Mouse (Mus musculus): ENCODE results near the gene Ren1. TPM values are rescaled to one million over a fixed set of nuclear protein-coding genes. Genes with fewer than 3 reads are reported as not detected.
A peak's percentile ranks its signal among the peaks of the same experiment; 100 is the strongest.

The Ren1 gene
- total RNA-seq, 2 experiments from 2014 or later = not detected

DNA sequence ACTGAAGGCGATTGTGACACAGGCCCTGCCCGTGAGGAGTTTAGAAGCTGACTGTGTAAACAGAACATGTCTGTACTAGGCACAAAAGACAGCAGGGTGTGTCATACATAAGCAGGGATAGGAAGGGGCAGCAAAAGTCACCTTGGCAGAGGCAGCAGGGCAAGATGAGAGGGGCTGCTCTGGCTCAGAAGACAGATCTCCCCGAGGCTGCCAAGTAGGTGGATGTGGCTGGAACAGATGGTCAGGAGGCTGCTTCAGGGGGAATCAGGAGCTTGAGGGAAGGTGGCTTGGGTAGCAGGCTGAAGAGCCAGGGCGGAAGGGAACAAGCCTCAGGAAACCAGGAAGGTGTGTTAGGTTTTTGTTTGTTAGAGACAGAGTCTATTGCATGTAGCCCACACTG, 20.0 kb downstream of the Ren1 start:
- no peak for ATAC-seq (replicated peaks; ENCODE audit: low FRiP score, poor library complexity, severe bottlenecking)

DNA sequence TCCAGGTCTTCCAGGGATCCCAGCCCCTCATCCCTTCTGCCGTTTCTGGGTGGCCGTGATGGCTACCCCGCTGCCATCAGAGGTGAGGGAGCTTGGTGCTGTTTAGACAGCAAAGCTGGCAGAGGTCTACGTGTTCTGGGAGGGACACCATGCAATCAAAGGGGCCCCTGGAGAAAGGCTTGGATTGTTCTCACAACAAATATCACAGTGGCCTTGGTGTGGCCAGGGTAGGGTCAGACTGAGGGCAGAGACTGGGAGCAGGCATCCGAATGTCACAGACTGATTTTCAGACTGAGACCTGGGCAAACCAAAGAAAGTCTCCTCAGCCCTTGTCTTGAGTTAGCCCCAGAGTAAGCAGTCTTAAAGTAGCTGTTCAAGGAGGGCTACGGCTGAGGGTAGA, 21.1 kb downstream of the Ren1 start:
- no peak for ATAC-seq (replicated peaks; ENCODE audit: low FRiP score, poor library complexity, severe bottlenecking)

DNA sequence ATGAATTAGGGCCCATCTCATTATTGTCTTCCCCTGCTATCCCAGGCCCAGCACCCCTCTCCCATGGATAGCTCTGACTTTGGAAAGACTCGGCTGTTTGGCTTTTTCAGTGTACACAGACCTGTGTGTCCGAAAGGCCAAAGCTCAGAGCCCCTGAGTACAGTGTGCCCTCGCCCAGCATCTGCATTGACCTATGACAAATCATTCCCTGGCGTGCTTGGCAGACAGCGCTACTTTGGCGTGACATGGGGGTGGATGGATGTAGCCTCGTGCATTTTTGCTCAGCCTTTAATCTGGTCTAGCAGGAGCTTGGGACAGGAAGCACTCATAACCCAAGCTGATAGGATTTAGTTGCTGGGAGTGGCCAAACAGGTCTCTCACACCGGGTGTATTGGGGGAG, 21.8 kb downstream of the Ren1 start:
- no peak for ATAC-seq (replicated peaks; ENCODE audit: low FRiP score, poor library complexity, severe bottlenecking)

DNA sequence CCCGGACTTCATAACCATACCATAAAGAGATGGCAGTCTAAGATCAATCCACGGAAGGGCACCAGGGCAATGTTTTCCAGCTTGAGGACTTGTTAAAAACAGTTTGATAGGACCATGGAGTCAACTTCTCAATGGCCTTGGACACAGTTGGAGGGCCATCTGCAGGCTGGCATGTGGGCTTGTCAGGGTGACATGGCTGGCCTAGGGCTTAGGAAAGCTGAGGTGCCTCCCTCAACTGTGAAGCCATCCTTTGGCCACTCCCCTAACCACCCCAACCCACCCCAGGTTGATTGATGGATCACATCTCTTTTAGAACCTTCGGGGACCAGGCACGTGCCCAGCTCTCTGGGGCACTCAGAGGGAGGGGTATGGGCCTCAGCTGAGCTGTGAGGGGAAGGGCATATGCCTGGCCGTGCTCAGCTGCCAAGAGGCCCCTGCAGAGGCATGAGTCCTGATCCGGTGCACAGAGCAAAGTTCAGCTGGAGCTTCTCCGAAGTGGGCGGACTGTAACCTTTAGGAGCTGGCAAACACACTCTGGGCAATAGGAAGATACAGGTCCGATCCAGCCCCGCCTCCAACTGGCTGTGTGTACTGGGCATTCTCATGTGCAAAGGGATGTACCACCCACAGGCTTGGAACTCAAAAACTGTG, 25.5 kb downstream of the Ren1 start:
- ATAC-seq (replicated peaks; ENCODE audit: low FRiP score, poor library complexity, severe bottlenecking) = no peak

DNA sequence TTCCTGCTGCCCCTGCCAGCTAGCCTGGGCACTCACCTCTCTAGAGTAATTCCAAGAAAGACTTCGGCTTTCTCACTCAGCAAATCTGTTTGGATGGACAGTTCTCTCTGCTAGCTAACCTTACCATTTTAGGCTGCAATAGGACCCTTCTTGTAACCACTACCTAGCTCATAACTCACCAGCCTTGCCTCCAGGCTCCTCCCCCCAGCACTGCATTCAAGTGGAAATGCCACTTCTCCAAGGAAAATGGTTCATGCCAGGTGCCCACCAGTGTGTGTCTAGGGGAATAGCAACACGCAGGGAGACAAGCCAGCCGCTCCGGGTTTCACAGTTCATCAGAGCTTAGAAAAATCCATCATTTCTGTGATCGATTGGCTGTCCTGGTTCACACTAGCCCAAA, 27.2 kb downstream of the Ren1 start:
- no peak for ATAC-seq (replicated peaks; ENCODE audit: low FRiP score, poor library complexity, severe bottlenecking)

DNA sequence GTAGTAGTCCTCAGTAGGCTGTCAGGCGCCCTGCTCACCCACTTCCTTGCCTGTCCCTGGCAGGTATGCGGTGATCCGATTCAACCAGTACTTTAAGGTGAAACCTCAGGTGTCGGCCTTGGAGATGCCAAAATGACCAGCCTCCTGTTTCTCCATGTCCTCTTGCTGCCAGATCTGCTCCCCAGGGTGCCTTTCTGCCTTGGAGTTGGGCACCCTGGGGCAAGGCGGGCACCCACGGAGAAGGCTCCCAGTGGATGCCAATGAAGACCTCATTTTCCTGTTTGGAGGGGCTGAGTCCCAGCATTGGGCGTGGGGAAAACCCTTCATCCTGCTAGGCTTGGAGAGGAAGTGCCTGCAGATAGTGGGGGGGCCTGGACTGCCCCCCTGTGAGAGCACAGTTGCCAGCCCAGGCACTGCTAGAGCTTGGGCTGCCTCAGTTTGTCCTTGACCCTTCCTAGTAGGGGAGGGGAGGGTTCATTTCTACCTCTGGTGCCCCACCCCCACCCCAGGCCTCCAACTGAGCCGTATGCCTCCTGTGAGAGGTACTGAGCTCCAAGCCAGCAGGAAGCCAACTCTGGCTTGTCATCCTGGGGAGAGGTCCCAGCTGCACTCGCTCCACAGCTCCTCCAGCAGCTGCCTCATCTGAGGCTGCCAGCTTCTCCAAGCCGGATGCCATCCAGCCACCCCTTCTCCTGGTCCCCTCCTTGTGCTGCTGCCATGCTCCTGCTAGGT, 29.1 kb downstream of the Ren1 start:
- ATAC-seq (replicated peaks; ENCODE audit: low FRiP score, poor library complexity, severe bottlenecking) = no peak

DNA sequence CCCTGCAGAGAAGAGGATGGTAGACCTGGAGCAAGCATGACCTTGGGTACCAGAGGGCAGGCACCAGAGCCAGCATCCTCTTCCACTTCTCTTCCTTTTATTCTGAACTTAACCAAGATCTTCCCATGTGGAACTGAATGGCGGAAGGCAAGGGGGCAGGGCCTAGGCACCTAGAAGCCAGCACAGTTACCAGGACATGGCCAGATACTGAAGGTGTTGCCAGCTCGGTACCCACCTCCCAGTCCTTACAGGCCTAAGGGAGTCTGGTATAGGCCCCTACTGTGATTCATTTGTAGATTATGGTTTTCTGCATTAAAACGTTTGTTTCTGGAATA, 29.6 kb downstream of the Ren1 start:
- no peak for ATAC-seq (replicated peaks; ENCODE audit: low FRiP score, poor library complexity, severe bottlenecking)

DNA sequence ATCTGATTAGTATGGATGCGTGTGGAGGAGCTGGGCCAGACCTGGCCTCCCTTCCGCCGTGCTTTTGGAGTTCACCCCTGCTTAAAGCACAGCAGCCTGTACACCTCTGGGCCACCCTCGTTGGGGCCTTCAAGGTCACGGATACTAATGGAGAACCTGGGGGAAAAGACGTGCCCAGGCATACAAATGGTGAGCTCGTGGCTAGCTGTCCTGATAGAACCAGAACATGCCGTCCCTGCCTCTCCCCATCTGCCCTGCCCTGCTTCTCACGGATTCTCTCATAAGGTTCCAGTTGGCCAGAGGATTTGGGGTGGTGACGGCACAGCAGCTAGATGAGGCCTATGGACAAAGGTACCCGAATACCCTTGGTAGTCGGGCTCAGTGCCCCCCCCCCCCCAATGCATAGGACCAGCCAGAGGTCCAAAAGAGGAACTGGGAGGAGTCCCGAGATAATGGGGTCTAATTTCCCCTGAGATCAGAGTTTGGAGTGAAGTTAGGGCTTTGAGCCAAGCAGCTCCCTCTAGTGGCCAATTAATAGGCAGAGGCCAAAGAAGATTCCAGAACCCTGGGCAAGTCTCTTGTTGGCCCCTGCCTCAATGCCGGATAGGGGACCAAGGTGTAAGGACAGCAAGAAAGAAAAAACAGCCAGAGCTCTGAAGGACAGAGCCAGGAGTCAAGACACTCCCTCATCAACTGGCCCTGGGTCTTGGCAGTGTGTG, 30.2 kb downstream of the Ren1 start:
- ATAC-seq (replicated peaks; ENCODE audit: low FRiP score, poor library complexity, severe bottlenecking) = no peak

DNA sequence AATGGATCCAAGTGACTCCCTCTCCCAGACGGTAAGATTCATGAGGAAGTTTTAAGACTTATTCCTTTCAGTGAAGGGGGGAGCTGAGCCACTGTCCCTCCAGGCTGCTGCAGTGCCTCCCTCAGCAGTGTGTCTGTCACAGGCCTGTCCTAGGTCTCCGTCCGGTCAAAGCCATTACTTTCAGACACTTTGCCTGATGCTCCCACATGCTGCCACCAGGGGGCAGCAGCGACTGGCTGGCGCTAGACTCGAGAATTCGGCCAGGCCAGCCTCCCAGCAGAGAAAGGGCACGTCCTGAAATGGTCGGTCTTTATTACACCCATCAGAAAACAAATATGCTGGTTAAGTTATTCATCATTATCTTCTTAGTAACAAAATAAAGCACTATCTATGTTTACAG, 31.7 kb downstream of the Ren1 start:
- peak; percentile 69 for ATAC-seq (replicated peaks; ENCODE audit: low FRiP score, poor library complexity, severe bottlenecking)

DNA sequence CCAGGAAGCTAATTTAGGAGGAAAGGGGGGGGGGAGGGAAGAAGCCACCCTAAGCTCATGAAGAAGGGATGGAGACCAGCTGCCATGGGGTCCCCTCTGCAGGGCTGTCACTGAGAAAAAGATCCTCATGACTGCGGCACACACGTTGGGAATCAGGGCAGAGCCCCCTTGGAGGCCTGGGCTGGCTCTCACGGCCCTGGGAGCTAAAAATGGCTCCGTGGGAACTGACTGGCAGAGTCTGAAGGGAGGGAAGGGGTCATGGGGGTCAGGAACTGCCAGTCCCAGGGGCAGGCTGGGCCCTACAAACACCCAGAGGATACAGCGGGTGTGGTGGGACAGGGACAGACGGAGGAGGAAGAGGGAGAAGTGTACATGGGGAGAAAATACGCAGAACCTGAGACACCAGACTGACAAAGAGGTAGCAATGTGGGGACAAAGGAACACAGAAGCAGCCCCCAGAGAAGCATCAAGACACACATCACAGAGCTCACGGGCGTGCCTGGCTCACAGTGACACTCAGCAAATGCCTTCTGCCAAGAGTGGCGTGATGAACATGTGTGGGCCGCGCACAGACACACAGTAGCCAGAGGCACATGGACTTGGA, 32.3 kb downstream of the Ren1 start:
- no peak for ATAC-seq (replicated peaks; ENCODE audit: low FRiP score, poor library complexity, severe bottlenecking)

DNA sequence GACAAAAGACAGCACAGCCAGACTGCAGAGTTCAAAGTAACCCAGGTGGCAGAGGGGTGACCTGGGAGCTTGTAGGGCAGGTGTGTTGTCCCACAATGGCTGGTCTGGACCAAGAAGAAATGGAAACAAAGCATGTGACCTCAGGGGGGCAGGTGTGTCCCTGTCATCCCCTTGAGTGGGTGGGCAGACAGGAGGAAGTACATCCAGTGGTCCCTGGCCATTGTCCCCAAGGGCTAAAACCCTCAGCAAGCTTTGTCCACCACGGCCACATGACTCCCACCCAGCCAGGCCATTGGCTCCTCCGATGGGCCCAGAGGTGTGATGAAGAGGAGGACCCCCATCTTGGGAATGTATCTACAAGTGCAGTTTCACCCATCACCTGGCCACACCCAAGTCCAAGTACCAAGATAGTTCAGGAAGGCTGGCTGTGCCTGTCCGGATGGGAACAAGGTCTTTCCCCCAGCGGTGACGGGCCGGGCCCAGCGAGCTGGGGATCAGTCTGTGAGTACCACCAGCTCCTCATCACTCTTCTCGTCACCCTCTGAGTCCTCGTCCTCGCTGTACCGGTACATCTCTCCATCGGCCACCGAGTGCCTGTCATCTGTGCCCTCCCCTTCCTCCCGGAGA, 33.0 kb downstream of the Ren1 start:
- no peak for ATAC-seq (replicated peaks; ENCODE audit: low FRiP score, poor library complexity, severe bottlenecking)

DNA sequence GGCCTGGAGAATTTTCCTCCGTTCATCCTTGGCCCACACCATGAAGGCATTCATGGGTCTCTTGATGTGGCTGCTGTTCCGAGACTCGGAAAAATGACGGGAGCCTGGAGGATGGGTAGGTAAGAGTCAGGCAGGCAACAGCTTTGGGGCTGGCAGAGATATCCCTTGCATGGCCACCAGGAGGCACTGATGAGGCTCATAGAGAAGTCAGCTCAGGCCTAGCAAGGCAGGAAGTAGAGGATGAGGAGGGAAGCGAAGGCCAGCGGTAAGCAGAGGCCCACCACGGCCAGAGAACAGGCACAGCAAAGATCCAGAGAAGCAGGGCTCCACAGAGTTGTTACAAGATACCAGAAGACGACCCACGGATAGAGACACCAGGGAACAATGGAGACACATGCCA, 35.2 kb downstream of the Ren1 start:
- ATAC-seq (replicated peaks; ENCODE audit: low FRiP score, poor library complexity, severe bottlenecking) = peak; percentile 74

DNA sequence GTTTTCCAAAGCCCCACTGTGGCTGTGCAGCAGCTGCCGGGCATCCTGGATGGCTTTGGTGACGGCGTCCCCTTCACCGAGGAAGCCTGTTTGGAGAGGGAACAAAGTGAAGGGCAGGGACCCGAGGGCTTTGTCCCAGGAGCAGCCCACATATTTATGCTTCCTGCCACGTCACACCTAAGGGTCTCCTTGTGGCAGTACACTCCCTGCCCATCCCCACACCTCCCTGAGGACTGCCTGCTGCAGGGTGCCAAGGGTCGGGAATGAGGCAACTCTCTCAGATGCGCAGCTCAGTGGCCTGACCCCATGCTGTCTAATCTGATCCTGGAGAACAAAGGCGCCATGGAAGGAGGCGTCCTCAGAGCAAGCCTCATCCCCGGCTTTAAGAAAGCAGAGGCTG, 35.9 kb downstream of the Ren1 start:
- ATAC-seq (replicated peaks; ENCODE audit: low FRiP score, poor library complexity, severe bottlenecking) = no peak

DNA sequence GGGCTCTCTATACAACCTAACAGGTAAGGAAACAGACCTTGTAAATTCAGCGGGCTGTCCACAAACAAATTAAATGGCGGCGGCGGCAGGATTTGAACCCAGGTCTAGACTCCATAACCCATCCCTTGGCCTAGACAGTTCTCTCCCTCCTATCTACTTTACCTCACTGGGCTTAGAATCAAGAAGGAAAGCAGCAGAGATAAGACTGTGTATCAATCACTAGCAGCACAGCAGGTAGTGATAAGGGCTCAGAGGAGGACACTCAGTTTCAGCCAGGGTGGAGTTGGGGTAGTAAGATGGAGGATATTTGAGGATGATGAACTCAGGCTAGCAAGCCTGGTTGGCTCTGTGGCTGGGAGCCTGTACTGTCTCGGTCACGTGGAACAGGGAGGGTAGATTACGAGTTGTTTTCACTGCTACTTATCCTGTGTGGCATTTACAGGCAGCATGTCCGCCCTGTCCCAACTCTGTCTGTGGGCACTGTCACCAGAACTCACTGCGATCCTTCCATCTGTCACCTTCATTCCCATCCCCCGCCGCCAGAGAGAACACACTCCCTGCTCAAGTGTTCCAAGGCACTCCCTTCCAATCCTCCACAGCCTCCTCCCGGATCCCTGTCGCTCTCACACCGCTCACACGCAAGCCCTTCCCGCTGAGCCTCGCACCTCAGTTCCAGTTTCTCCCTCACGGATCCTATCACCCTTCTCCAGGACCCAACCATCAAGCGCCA, 37.4 kb downstream of the Ren1 start:
- ATAC-seq (replicated peaks; ENCODE audit: low FRiP score, poor library complexity, severe bottlenecking) = no peak

DNA sequence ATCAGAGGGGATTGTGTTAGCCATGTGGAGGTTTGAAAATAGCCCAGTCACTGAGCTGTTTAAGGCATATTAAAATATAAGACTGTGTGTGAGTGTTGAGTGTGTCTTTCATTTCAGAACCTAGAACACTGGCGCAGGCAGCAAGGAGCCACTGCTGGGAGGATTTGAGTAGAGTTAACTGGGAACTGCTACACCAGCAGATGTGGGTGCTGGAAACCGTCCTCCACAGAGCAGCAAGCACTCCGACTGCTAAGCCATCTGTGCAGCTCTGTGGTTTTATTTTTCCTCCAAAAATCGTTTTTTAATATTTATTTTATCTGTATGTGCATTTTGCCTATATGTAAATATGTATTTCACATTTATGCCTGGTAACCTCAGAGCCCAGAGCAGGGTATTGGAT, 44.4 kb downstream of the Ren1 start:
- no peak for ATAC-seq (replicated peaks; ENCODE audit: low FRiP score, poor library complexity, severe bottlenecking)

DNA sequence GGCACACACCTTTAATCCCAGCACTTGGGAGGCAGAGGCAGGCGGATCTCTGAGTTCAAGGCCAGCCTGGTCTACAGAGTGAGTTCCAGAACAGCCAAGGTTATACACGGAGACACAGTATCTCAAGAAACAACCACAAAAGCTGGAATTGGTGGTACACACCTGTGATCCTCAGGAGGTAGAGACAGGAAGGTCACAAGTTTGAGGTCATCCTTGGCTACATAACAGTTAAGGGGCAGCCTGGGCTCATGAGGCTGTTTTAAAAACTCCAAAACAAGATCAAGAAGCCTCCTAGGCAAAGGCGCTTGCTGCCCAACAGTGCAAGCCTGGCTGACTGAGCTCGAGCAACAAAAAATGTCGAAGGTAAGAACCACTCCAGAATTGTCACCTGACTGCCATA, 46.4 kb downstream of the Ren1 start:
- ATAC-seq (replicated peaks; ENCODE audit: low FRiP score, poor library complexity, severe bottlenecking) = no peak

DNA sequence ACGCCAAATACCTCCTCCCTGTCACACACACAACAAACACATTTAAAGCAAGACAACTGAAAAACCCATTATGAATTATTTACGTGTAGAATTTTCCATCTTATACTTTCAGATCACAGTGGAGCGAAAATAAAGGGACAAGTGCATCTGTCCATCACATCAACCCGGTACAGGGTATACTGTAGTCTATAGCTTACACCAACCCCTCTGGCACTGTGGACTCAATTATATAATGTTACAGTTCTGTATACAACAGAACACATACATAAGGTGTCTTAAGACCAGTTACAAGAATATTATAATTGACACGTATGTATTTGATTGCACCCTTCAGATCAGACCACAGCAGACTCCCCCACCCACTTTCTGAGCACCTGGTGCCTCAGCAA, 46.8 kb downstream of the Ren1 start:
- ATAC-seq (replicated peaks; ENCODE audit: low FRiP score, poor library complexity, severe bottlenecking) = no peak

DNA sequence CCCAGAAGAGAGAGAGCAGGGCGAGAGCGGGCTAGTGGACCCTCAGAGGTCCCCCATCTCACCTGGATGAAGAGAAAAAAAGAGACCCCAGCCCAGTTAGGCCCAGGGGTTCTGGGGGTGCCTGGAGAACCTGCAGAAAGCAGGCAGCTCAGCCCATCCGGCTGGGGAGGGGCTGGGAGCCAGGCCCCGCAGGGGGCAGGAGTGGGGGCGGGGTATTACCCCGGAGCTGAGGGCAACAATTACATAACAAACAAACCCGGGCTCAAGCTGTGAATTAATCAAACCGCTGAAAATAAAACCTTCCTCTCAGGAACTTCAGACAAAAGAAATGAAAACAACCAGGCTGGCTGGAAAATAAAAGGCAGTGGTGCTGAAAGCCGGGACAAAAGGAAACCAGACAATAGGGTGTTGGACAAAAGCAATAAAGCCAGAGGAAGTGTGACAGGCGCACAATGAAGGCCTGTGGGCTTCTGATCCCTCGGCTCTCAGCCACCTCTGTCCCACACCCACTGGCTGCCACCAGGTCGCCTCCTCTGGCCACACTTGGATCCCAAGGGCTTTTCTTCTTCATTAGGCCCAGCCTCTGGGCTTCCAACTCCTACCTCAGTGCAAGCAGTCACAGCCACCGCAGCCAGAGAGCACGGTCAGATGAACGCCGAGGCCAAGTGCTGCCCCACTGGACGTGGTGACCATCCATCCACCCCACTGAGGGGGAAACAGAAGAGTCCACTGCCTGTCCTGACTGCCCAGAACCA, 47.4 kb downstream of the Ren1 start:
- no peak for ATAC-seq (replicated peaks; ENCODE audit: low FRiP score, poor library complexity, severe bottlenecking)

DNA sequence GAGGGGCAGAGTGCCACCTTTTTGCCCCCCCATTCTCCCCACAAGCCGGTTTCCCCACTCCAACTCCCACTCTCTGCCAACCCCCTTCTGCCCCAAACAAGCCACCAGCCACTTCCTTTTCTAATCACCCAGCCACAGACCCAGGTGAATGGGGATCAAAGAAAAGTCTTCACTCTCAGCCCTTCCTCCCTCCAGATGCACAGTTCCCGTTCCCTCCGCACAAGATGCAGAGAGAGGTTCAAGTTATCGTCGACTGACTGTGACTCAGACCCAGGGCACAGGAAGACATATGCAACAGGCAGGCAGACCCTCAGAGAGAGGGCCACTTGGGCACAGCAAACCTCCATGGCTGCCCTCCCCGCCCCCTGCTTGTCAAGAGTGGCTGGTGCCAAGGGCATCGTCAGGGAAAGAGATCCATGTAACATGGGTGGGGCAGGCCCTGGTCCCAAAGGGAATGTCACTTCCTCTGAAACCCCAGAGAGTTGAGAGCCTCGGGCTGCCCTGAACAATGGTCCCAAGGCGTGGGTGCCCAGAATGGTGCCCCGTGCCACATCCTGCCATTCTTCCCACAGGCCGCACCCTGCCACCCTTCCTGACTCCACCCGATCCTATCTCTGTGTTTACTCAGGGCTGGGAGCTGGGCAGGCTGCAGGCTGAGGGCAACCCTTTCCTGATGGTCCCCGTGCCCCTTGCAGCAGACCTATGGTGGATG, 49.9 kb downstream of the Ren1 start:
- ATAC-seq (replicated peaks; ENCODE audit: low FRiP score, poor library complexity, severe bottlenecking) = no peak

Data from erythroblast, adult 5-6 weeks (primary cell).